Mouse (Mus musculus): ENCODE results near the gene Reps2.

Reps2 gene

DNA sequence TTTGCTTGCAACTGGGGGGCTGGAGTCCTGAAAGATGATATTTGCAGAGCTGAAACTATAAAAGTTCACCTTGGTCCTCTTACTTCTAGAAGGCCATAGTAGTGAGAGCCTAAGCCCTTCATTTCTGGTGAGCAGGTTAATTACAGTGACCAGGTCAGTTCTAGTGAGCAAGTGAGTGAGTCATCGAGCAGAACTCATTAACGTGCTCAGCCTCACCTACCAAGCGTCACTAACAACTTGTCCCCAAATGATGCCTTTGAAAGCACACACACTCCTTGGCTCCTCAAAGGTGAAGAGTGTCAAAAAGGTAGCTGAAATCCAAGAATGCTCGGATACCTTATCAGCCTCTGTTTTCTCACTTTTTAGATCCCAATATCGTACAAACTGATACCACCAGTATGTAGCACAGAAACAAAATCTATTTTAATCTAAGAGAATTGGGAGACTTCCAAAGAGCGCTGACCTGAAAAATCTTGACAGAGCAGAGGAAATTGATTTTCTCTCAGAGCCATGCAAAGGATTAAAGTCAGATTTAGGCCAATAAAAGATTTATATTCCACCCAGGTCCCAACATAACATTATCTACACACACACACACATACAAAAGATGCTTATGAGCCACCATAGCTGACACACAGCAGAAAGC lies 53.2 kb downstream of the Reps2 start:
- DNase-seq (ENCODE audit: low spot score in 2 of 2) = no peak

DNA sequence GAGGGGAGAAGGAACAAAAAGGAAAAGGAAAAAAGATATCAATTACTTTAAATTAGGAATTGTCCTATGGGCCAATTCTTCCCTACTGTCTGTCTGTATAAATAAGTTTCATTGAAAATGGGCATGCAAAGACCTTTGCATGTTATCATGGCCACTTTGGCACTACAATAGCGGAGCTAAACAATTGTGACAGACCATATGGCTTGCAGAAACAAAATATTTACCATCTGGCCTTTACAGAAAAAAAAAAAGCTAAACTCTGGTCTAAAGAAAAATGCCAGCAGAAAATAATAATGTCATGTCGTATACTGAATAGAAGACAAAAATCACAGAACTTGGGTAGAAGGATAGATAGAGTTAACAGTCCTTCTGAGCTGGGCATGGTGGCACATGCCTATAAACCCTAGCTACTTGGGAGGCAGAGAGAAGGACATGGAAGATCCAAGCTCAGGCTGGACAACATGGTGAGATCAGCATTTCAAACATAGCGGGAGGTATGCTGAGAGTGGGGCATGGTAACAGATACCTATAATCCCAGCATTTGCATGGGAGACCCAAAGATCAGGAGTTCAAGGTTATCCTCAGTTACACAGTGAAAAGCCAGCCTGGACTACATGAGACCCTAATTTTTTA lies 54.2 kb downstream of the Reps2 start:
- no peak for DNase-seq (ENCODE audit: low spot score in 2 of 2)

DNA sequence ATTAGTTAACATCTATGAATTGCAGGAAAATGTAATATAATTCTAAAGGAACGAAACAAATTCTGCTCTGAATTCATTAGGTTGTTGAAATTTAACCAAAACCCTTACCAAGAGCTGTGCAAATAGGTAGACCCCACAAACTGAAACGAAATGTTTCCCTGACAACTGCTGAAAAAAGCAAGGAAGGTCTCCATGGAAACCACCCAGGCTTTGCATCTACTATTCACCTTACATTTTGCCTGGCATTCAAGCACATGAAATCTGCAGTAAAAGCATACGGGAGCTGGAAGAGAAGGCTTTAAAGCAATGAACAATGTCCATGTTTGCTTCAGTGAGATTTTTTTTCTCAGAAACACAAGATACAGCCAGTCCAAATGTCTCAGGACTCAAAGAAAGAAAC lies 59.1 kb downstream of the Reps2 start:
- peak in 1 of 2 experiments; percentile 33 for DNase-seq (ENCODE audit: low spot score in 2 of 2)

DNA sequence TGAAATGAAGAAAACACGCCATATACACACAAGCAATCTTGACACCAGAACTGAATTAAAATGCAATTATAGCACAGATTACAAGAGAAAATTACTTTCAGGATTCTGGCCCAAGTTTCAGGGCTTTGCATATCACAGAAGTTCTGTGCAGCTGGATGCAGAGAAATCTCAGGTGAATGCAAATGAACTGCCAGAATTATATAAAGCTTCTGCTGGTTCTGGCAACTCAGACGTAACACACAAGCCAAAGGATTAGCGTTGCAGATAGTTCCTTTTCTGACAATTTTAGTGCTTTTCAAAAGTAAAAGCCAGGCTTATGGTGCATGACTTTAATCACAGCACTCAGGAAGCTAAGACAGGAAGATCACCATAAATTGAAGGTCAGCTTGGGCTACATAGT lies 62.9 kb downstream of the Reps2 start:
- DNase-seq (ENCODE audit: low spot score in 2 of 2) = no peak

DNA sequence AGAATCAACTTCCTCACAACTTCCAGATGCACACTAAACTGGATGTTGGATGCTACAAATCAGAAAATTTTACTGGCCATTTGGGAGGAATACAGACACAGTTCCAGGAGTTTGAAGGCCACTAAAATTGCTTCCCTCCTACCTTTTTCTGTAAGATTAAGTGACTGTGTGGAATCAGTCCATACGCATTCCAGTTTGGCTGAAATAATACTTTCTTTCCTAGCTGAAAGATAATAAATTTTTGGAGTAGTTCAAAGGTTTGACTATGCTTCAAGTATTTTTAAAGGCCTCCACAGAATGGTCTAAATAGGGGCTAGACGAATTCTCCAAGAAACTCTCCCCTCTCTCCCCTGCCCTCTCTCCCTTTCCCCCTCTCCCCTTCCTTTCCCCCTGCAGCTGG lies 75.0 kb downstream of the Reps2 start:
- no peak for DNase-seq (ENCODE audit: low spot score in 2 of 2)

DNA sequence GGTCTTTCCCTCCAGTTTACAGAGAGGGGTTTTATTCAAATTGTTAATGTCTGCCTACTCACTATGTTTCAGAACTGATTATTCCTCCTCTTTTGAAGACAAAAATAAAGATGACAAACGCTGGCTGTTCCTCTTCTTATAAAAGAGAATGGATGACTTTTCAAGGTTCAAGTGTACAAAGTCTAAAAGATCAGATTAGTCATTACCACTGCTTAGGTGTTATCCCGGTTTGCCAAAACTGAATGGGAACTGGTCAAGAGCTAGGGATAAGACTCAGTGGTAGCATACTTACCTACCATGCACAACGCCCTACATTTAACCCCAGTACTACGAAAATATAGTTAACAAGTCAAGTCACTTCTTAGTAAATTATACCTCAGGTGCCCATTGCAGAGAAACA lies 77.9 kb downstream of the Reps2 start:
- no peak for DNase-seq (ENCODE audit: low spot score in 2 of 2)

DNA sequence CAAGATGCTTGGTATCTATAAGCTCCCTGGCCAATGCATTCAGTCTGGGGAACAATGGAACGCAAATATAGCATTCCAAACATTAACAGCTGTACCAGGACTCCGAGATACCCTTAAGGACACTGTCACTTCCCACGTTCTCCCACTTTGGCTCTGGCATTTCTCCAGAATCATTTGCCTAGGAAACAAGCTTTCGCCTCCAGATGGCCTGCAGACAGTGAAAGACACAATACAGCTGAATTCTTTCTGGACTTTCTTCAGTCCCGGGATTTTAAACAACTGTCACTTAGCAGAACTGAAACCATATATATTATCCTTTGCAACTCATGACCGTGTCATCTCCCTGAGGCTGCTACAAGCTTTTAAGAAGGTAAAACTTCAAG lies 87.0 kb downstream of the Reps2 start:
- peak; percentile 28 to 56 for DNase-seq (ENCODE audit: low spot score in 2 of 2)

DNA sequence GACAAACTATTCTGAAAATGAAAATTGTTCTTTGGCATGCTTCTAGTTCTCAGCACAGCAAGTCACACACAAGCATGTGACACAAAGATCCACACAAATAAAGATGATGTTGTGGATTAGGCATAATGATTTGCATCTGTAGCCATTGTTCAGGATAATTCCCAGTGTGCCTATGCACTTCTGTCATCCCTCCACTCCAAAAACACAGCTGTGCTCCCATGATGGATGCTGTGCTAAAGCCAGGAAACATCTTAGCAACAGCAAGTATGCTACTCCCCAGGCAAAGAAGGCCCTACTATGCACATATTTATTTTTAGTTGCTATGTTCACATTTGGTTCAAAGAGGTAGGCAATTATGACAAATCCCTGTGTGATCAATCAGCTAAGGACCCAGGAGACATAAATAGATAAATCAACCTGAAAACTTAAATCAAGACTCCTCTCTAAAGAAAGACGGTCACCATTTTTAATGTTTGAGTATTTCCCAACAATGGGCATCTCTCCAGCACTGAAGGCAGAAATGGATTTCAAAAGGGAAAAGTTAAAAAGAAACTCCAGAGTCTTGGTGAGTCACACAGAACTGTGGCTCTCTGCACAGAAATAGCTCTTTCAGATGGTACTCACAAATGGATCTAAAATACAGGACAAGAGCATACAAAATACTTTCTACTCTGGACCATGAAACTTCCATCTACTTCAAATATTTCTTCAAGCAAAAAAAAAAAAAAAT lies 87.6 kb downstream of the Reps2 start:
- peak in 1 of 2 experiments; percentile 21 for DNase-seq (ENCODE audit: low spot score in 2 of 2)

DNA sequence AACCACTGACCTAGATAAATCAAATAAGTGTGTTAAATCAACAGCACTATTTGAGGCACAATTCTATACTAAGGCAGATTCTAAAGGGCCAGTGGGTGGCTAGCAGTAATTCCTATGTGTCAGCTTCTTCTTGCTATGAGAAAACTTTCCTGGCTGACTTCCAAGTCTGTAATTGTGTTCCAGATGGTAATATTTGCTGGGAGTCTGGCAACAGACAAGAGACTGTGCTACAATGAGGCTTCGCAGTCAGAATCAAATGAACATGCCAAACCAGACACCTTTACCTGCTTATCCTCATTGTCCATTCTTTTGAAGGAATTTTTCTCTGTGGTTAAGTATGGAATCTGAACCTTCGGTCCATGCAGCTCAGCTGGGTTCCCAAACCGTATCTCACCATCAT lies 88.9 kb downstream of the Reps2 start:
- DNase-seq (ENCODE audit: low spot score in 2 of 2) = peak in 1 of 2 experiments; percentile 37

DNA sequence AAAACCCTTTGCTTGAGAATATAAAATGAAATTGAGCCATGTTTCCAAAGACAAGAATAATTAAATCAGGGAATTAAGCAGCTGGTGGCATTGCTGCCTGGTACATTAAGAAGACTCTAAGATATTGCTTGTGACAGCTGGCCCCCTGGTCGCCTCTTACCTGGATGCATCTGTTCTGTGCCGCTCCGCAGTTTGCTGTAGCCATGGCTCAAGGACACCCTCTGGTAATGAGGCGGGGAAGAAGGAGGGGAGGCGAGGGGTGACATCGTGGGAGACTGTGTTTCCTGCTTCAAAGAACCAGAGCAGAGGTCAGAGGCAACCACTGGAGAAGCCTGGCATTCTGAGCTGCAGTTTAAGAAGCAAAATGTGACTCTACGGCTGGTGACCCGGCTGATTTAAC lies 91.1 kb downstream of the Reps2 start:
- no peak for DNase-seq (ENCODE audit: low spot score in 2 of 2)

DNA sequence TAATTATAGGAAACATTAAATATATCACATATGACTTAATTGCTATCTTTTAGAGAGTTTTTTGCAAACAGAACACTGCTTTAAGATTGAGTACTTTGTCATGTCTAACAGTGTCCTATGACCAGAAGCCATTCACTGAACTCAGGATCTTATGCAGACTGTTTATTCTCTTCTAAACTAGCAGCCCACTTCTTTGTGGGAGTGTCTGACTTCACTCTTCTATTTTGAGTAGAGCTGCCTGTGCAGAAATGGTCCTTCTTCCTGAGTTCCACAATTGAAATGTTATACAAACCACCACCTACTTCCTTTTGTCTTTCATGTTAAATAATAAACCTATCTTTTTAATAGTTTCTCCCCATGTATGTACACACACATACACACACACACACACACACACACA lies 98.4 kb downstream of the Reps2 start:
- DNase-seq (ENCODE audit: low spot score in 2 of 2) = no peak

DNA sequence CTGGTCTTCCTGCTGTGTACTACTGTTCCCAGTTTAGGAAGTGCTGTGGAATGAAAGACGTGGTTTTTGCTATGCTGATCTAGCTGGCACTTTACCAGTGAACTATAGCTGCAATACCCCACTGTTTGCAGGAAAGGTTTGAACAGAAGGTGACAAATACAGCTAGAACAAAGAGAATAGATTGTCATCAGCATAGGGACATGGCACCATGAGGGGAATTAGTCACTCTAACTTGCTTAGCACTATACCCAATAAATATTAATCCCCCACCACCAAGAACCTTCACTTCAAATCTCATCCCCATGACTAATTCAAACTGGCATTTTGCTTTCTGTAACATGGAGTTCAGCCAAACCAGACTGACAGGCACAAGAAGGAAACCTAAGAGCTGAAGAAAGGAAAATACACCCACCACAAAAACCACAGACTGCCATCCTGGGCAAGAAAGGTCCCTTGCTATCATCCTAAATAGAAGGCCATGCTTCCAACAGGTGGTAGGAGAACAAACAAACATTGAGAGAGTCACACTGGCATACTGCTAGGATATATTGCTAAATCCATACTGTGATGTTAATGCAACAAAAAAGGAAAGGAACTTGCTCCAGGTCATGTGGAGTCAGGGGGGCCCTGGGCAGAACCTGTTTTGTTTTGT lies 100.7 kb downstream of the Reps2 start:
- DNase-seq (ENCODE audit: low spot score in 2 of 2) = no peak

DNA sequence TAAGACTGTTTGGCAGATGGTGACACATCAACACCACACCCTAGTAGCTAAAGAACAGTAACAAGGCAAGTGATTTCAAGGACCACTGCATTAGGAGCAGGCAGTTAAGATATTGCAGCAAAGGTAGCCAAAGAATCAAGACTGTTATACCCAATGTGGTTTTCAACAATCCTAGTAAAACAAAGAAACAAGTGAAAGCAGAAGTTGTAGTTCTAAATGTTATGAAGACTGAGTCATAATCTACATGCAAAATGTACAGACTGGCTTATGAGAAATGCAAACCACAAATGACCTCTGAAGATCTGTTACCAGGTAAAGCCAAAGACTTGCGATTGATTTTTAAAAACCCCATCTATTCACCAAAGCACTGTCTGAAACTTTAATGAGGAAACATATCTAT lies 101.5 kb downstream of the Reps2 start:
- no peak for DNase-seq (ENCODE audit: low spot score in 2 of 2)

DNA sequence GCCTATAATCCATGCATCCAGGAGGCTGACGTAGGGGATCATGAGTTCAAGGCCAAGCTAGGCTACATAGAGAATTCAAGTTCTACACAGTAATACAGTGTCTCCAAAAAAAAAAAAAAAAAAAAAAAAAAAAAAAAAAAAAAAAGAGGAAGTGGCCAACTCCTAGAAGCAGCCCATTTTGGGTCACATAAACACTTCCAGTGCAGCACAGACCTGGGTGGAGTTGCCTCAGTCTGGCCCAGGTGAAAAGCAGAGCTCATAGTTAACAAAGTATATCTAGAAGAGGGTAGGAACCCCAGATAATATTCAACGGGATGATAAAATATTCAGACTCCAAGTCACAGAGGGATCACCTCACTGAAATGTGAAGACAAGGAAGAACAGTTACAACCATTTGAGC lies 112.4 kb downstream of the Reps2 start:
- DNase-seq (ENCODE audit: low spot score in 2 of 2) = no peak

DNA sequence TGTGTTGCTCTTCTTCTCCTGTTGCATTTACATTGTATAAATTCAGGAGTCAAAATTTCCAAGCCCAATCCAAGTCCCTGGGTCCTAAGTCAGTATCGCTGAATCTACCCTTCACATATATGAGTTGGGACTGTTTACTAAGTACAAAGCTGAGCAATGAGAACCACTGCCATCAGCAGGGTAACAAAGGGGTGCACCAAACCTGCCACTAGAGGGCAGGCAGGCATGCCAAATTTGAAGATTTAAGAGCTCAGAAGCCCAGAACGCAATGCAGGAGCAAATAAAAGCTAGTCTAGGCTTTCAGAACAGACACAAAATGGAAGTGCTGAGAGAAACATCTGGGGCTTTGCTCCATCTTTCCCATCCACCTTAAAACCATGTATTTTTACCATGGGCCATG lies 116.2 kb downstream of the Reps2 start:
- peak in 1 of 2 experiments; percentile 71 for DNase-seq (ENCODE audit: low spot score in 2 of 2)

DNA sequence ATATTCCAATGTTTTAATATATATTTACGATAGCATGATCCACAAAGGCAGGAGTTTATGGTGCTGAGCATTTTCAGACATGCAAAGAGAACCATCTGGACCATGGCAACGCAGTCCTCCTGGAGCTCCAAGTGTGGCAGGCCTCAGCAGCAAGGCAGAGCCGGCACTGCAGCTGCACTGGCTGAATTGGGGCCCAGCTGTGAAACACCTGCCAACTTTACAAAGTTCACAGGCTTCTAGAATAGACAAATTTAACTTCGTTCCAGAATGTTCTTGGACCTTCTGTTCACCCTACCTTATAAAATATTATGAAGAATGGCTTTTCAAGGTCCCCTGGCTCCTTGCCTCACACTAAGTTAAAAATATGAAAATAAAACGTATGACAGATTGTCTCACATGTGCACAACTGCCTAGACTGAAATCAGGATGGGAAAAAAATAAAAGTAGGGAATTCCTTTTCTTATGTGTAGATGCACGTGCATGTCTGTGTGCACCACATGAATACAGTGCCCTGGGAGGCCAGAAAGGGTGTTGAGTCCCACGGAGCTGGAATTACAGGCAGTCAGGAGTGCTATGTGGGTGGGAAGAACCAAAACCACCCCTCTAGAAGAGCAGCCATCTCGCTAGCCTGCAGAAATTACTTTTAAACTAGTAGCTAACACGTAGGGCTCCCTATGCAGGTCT lies 121.5 kb downstream of the Reps2 start:
- peak in 1 of 2 experiments; percentile 22 for DNase-seq (ENCODE audit: low spot score in 2 of 2)

DNA sequence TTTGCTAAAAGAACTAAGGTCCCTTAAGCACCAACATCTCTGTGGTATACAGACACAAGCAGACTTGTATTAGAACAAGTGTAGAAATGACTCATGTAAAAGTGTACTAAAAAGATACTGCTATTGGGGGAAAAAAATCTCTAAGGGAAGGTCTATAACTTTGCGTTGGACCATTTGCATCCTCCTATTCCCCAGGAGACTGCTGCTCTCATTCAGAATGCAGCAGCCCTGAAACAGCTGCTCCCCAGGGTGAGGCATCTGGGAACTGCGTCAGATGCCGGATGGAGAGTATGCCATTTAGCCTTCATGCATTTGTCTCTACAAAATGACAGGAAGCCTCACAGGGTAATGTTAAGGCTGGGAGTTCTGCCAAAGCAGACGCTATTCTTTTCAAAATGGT lies 122.3 kb downstream of the Reps2 start:
- no peak for DNase-seq (ENCODE audit: low spot score in 2 of 2)

DNA sequence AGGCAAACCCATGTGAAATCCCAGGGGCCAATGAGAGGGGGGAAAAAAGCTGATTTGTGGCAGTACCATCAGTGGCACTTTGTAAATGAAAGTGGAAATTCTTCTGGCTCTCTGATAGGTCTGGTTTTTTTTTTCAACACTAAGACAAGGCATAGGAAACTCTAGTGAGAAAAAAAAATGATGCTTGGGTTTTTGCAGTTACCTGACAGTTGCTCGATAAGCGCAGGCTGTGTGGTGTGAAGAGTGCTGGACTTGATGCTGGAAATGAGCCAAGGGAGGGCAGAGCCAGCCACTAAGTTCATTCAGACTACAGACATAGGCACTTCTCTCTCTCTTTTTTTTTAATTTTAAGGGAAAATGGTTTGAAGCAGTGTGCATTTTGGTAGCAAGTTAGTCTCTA lies 123.1 kb downstream of the Reps2 start:
- DNase-seq (ENCODE audit: low spot score in 2 of 2) = no peak

DNA sequence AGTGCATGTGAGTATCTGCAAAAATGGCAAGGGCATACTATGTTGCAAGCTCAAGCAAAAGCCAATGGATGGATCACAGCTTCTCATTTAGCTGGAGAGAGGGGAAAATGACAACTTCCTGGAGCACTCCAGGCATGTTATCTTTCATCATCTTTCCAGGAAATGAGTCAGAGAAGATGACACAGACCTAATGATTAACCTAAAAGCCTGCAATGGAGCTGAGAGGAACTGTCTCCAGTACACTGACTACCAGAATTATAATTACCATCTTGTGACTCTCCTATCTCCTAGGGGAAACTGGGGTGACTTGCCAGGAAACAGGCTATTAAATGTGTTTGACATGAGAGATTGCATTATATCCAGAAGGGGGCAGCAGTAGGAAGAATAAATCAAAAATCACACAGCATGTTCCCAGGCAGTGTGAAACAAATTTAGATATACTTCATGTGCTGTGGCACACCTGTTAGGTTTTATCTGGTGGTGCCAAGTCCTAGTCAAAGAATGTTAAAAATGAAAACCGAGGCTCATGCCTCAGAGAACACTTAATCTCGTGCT lies 132.9 kb downstream of the Reps2 start:
- DNase-seq (ENCODE audit: low spot score in 2 of 2) = no peak

DNA sequence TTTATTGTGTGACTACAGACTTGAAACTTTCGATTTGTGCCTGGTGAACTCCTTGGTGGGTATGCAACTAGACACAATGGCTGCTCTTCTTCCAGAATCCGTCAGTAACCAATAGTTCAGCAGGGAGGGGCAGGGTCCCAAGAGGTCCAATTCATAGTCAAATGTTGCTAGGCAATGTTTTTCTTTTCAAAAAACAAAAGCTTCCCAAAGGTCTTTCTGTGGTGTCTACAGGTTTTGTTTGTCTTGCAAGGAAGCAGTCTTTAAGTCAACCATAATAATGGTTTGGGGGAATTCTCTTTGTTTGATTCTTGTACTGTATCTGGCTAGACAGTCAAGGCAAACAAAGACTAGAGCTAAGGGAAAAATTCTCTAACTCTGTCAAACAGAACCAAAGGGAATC lies 138.3 kb downstream of the Reps2 start:
- DNase-seq (ENCODE audit: low spot score in 2 of 2) = no peak

DNA sequence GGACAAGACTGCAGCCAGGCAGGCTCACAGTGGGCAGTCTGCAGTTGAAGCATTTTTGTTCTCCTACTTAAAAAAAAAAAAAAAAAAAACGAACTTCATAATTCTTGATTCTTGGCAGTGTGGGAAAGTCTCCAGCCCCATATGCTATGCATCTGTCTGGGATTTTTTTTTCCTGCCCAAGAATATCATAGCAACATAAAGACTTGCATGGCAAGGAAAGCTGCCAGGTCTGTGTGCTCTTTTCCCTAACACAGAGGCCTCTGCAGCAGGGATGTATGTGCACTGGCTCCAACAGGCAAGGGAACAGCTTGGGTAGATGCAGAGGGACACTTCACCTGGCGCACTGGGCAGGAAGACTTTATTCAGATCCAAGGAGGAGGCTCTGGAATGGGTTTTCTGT lies 140.0 kb downstream of the Reps2 start:
- DNase-seq (ENCODE audit: low spot score in 2 of 2) = peak in 1 of 2 experiments; percentile 64

DNA sequence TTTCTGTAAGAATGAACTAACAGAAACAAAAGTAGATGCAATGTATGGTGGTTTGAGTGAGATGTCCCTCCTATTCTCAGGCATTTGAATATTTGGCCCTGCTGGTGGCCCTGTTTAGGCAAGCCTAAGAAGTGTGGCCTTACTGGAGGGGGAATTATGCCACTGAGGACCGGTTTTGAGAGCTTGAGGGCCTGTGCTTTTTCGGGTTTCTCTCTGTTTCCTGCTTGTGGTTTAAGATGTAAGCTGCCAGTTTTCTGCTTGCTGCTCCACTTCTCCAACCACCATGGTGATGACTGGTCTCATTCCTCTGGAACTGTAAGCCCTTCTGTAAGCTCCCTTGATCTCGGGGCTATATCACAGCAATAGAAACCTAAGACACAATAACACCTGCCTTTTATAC lies 142.5 kb downstream of the Reps2 start:
- no peak for DNase-seq (ENCODE audit: low spot score in 2 of 2)

All from left cerebral cortex, adult 9 months (tissue).